Mouse (Mus musculus) forebrain, embryonic 14.5 days (tissue): ENCODE measurements around the gene Txnl4b. TPM values are rescaled to one million over a fixed set of nuclear protein-coding genes. Genes with fewer than 3 reads are reported as not detected.

ENCODE experiments used
- ATAC-seq: fragments of 200-750 bp; cut with Nextera tagmentation; 2 replicates; pipeline ENCODE4 v1.8.0; 2017; ENCODE audit warnings: mild to moderate bottlenecking, moderate library complexity
- DNase-seq: peaks from one replicate; pipeline ENCODE4 v3.0.0-alpha.2; 2015; ENCODE audit warnings: low spot score
- H3K27ac ChIP-seq: fragments of 300-500 bp; sonication (generic); 2 replicates; pipeline ENCODE4 v1.5.1; 2014; ENCODE audit warnings: low read depth, mild to moderate bottlenecking, control low read depth, low read length, moderate library complexity
- H3K27me3 ChIP-seq: fragments of 300-500 bp; sonication (generic); replicated peaks from 2 replicates; pipeline ENCODE4 v1.6.1; 2014; ENCODE audit warnings: low read length, control low read depth, mixed read lengths; ENCODE audit not compliant: control insufficient read depth, insufficient read depth
- H3K36me3 ChIP-seq: fragments of 300-500 bp; sonication (generic); 2 replicates; pipeline ENCODE4 v1.6.1; 2014; ENCODE audit warnings: low read length, control low read depth; ENCODE audit not compliant: control insufficient read depth, insufficient read depth
- H3K4me1 ChIP-seq: fragments of 300-500 bp; sonication (generic); 2 replicates; pipeline ENCODE4 v1.6.1; 2014; ENCODE audit warnings: antibody characterized with exemption, low read length, control low read depth; ENCODE audit not compliant: control insufficient read depth, insufficient read depth
- H3K4me2 ChIP-seq: fragments of 300-500 bp; sonication (generic); 2 replicates; pipeline ENCODE4 v1.6.1; 2014; ENCODE audit warnings: mild to moderate bottlenecking, control low read depth, low read length
- H3K4me3 ChIP-seq: fragments of 300-500 bp; sonication (generic); 2 replicates; pipeline ENCODE4 v1.5.1; 2014; ENCODE audit warnings: low read depth, low read length, control low read depth
- H3K9ac ChIP-seq: fragments of 300-500 bp; sonication (generic); 2 replicates; pipeline ENCODE4 v1.6.1; 2014; ENCODE audit warnings: mild to moderate bottlenecking, low read length, control low read depth, moderate library complexity
- H3K9me3 ChIP-seq: fragments of 300-500 bp; sonication (generic); replicated peaks from 2 replicates; pipeline ENCODE4 v1.6.1; 2016; ENCODE audit warnings: low read length, control low read depth, mixed read lengths; ENCODE audit not compliant: control insufficient read depth
- WGBS: fragments of 180-500 bp; shearing (Covaris S2); extraction: QIAGEN DNeasy Blood & Tissue Kit; methylation state at CpG from one replicate; pipeline ENCODE4 v1.1.7; 2014; 5-methylcytosine and 5-hydroxymethylcytosine counted together
- polyA plus RNA-seq: library from polyadenylated mRNA; unstranded; fragments of >200 nt; fragmentation: Nextera tagmentation; extraction: Ambion mirVana; gene quantifications from 2 replicates; pipeline ENCODE4 v1.2.1, GENCODE M21; 2014

The Txnl4b gene
- polyA plus RNA-seq, 1 experiment from 2014 or later = 33.4 TPM

- WGBS = 13% methylated on average over 5 of the region's 5 CpGs
- no peaks in the 10 kb centered on the region for H3K27me3 ChIP-seq
- H3K4me3 ChIP-seq = peak overlapping the region; percentile 55
- H3K9me3 ChIP-seq = no peaks in the 10 kb centered on the region
- H3K27ac ChIP-seq = peak overlapping the region; percentile 92
- peaks cover 6% of the 10 kb centered on the region; the same call in 1 of the 2 replicates for H3K4me1 ChIP-seq
- DNase-seq = peak; percentile 10
- no peak for ATAC-seq
- H3K9ac ChIP-seq = peak overlapping the region; percentile 71
- peak overlapping the region; percentile 86 for H3K4me2 ChIP-seq
- H3K36me3 ChIP-seq = peaks cover 6% of the 10 kb centered on the region; the same call in 1 of the 2 replicates
These were observed 43.4 kb downstream of the Txnl4b start for GRCm38 (mm10) chr8:109609153-109609502.

- Histone ChIP-seq H3K9ac (no peak within 1 kb of the TSS), H3K36me3 (no peaks in the 10 kb centered on the region), H3K4me1 (no peaks in the 10 kb centered on the region)
These were observed 48.8 kb downstream of the Txnl4b start, which contains the start of gene Pkd1l3 for GRCm38 (mm10) chr8:109614243-109615210. Gene Pkd1l3 (plus strand): TSS chr8:109614517.

GRCm38 (mm10) chr8:109615569-109615968 lies 49.9 kb downstream of the Txnl4b start:
- ATAC-seq (no peak), DNase-seq (no peak)
- Histone ChIP-seq H3K36me3 (no peaks in the 10 kb centered on the region), H3K4me1 (no peaks in the 10 kb centered on the region), H3K9me3 (no peaks in the 10 kb centered on the region), H3K4me2 (no peak overlapping the region), H3K27me3 (no peaks in the 10 kb centered on the region), H3K4me3 (no peak overlapping the region), H3K9ac (no peak overlapping the region), H3K27ac (no peak overlapping the region)
- 87% methylated on average over 3 of the region's 3 CpGs for WGBS

More at GRCm38 (mm10) chr8:109614243-109615210, 48.8 kb downstream of the Txnl4b start, which contains the start of gene Pkd1l3:
- ATAC-seq (no peak), DNase-seq (no peak)
- H3K9me3 ChIP-seq = no peaks in the 10 kb centered on the region
- WGBS = 61% methylated on average over 27 of the region's 27 CpGs
- no peak within 1 kb of the TSS for H3K4me2 ChIP-seq
- H3K27ac ChIP-seq = no peak within 1 kb of the TSS
- H3K4me3 ChIP-seq = no peak within 1 kb of the TSS
- no peaks in the 10 kb centered on the region for H3K27me3 ChIP-seq

Other genes with a start within 250 kb of the Txnl4b start
- 0.58 and 0.61 TPM in 2 replicates for gene Pmfbp1, start 71.9 kb upstream of the Txnl4b start, polyA plus RNA-seq
- gene Dhx38, start within 50 bp of the Txnl4b start, polyA plus RNA-seq = 14.6 and 17.9 TPM in 2 replicates
- gene Hp, start 13.3 kb downstream of the Txnl4b start, polyA plus RNA-seq = 0.13 and 0.64 TPM in 2 replicates
- 33.4 and 34.8 TPM in 2 replicates for gene Dhodh, start 42.8 kb downstream of the Txnl4b start, polyA plus RNA-seq
- 0.11 TPM in 1 of 2 replicates, not detected in the other for gene Pkd1l3, start 48.6 kb downstream of the Txnl4b start, polyA plus RNA-seq
- 172 and 187 TPM in 2 replicates for gene Ist1, start 127.4 kb downstream of the Txnl4b start, polyA plus RNA-seq
- 73.9 and 76.2 TPM in 2 replicates for gene Zfp821, start 139.7 kb downstream of the Txnl4b start, polyA plus RNA-seq
- 3.4 and 3.8 TPM in 2 replicates for gene Atxn1l, start 171.8 kb downstream of the Txnl4b start, polyA plus RNA-seq
- gene Ap1g1, start 212.7 kb downstream of the Txnl4b start, polyA plus RNA-seq = 33.5 and 35.7 TPM in 2 replicates